Mouse (Mus musculus) mouse embryonic stem cell (cell line): ENCODE measurements around the gene Pth.

Source experiments
- in situ Hi-C, 2 experiments: fragments of 300-500 bp; cut with MboI; formaldehyde crosslinking; loops; 1 replicate in 1 of 2; 3 replicates in 1 of 2; pipeline ENCODE4 v1.14.3; 2019 to 2020; ENCODE audit warnings: low sequenced_read_pairs in 2 of 2, low pct_unique_long_range_greater_than_20kb in 1 of 2, mixed read lengths in 1 of 2; ENCODE audit not compliant: unreplicated experiment in 1 of 2

Pth gene

DNA sequence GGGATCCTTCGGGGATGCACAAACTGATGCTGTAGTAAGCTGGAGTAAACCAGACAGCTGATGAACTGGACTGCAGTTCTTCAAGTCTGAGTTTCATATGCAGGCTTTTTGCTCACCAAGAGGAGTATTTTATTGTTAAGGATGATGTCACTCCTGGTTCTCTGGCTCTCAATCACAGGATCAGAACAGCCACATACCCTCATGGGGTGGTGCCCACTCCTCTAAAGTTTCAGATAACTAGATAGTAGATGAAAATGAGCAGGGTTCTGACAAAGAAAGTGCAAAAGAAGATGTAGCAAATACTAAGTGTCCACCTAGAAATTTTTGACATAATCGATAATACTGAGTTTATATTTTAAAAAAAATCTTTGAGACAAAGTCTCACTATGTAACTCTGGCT lies at the start of gene Pth:
TSS of gene Pth (minus strand) at position 101 of the 400 bp plus-strand sequence.
- in situ Hi-C loops, result loop anchor here (5.0 to 25.0 kb wide), 2 partner anchors 209 to 324 kb away; no protein-coding TSS in a partner anchor

DNA sequence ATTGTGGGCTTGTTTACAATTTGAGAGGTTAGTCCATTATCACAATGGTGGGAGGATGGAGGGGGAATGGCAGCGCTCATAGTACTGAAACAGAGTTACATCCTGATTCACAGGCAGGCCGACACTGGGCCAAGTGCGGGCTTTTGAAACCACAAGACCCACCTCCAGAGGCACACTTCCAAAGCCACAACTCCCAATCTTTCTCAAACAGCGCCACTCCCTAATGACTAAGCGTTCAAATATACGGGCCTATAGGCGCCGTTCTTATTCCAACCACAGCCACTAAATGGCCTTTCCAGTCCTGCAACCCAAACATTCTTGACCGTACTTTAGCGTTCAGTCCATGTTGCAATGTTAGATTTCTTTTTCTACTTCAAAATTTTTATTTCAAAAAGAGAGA lies 47.9 kb upstream of the Pth start:
- in situ Hi-C loops, result no loop called here

DNA sequence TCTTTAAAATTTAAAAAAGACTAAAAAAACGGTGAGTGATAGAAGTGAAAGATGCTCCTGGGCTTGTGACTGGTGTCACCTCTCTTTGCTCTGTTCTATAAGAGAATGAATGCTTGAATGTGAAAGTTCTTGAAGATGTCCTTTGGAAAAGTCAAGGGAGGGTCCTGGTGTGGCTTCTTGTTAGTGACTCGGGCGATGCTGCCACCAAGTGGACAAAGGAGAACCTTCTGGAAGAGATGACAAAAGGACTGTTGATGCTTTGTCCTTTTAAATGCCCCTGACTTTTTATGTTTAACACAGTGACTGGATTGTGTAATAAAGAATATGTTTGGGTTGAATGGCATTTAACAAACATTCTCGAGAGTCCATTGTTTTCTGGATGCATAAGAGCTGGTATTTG lies 45.9 kb upstream of the Pth start:
- in situ Hi-C loops, result no loop called here

- in situ Hi-C loops, result no loop called here
Measured at GRCm38 (mm10) chr7:113433451-113433850, 45.1 kb upstream of the Pth start.

GRCm38 (mm10) chr7:113432891-113433290 lies 44.5 kb upstream of the Pth start:
- in situ Hi-C loops, result no loop called here

- in situ Hi-C loops, result no loop called here
Measured at GRCm38 (mm10) chr7:113420771-113421170, 32.4 kb upstream of the Pth start.

DNA sequence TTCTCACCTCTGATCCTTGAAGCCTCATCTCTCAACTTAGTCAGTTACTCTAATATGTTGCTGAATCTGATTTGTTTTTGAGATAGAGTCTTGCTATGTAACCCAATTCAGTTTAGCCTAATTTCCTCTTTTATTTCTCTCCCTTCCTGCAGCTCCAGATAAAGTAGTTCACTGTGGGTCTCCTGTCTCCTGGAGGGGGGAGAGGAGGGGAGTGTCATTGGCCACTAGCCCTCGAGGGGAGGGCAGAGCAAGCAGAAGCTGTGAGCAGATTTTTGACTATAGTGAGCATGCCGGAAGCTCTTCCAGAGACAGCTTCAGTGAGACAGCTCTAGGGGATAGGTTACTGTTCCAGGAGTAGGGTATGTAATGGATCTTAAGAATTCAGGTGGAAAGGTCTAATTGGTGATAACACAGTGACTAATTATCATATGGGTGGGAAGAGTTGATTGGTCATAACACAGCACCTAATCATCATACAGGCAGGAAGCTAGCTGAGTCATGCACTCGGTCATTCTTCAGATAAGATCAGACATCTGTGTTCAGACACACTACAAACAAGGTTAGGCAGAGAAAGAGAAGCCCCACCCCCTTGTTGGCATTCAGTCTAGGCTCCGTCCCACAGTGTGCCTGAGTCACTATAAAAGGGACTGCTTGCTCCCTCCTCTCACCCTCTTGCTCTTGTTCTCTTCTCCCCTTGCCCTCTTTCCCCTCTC lies 30.9 kb upstream of the Pth start:
- in situ Hi-C loops, result no loop called here

GRCm38 (mm10) chr7:113416536-113416935 lies 28.2 kb upstream of the Pth start:
- in situ Hi-C loops, result no loop called here

GRCm38 (mm10) chr7:113415256-113415655 lies 26.9 kb upstream of the Pth start:
- in situ Hi-C loops, result no loop called here

DNA sequence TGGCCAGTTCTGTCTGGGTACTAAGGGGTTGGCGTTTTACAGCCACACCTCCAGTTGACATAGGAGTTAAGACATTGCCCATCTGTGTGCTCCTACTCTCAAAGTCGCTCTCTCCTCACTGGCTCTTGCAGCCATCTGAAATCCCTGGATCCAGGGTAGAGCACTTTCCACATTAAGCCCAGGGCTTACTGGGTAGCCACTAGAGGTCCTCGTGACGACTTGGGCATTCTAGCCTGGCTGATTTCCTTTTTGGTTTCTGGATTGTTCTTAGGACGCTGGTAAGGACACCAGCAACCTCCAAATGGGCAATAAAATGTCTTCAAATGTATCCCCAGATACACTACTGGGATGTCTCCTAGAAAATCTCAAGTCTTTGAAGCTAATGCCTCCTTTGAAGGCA lies 20.3 kb upstream of the Pth start:
- in situ Hi-C loops, result no loop called here

- in situ Hi-C loops, result loop anchor here in 1 of 2 experiments (25.0 kb wide), 1 partner anchor 314 kb away; no protein-coding TSS in a partner anchor
Measured at GRCm38 (mm10) chr7:113398083-113398482, 9.7 kb upstream of the Pth start.

DNA sequence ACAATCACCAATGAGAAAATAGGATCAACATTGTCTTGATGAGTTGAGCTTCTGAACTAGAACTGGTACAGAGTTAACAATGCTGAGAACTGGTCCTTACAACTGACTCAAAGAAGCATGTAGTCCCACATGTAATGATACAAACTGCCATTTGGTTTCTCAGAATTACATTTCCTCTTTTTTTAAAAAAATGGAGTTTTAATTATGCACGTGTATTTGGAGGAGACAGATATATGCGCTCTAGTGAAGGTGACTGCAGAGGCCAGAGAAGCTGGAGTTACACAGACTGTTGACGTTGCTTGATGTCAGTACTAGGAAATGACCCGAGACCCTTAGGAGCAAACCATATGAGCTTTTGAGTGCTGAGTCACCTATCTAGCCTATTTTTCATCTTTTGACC lies 8.3 kb upstream of the Pth start:
- in situ Hi-C loops, result loop anchor here in 1 of 2 experiments (25.0 kb wide), 1 partner anchor 316 kb away; no protein-coding TSS in a partner anchor

DNA sequence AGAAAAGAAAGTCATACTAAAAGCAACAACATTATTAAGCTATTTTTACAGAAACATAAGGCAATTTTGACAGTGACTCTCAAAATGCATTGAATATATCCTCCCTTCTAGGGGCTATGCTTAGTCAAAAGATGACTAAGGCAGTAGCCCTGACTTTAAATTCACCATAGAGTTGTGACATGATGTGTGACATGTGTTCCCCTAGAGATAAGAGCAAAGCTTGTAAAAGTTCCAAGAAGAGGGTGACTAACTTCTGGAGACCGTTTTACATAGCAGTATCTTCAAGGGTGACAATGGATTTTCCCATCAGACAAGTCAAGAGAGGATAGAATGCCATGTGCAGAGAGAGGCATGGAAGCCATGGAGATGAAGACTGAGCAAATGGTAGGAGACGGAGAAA lies 3.2 kb upstream of the Pth start:
- in situ Hi-C loops, result loop anchor here in 1 of 2 experiments (25.0 kb wide), 1 partner anchor 321 kb away; no protein-coding TSS in a partner anchor

GRCm38 (mm10) chr7:113377875-113378658 lies 10.3 kb downstream of the Pth start:
- in situ Hi-C loops, result loop anchor here in 1 of 2 experiments (10.0 to 25.0 kb wide), 2 partner anchors 217 to 334 kb away; no protein-coding TSS in a partner anchor

GRCm38 (mm10) chr7:113372682-113373081 lies 15.7 kb downstream of the Pth start:
- in situ Hi-C loops, result loop anchor here in 1 of 2 experiments (10.0 kb wide), 1 partner anchor 222 kb away; no protein-coding TSS in a partner anchor

DNA sequence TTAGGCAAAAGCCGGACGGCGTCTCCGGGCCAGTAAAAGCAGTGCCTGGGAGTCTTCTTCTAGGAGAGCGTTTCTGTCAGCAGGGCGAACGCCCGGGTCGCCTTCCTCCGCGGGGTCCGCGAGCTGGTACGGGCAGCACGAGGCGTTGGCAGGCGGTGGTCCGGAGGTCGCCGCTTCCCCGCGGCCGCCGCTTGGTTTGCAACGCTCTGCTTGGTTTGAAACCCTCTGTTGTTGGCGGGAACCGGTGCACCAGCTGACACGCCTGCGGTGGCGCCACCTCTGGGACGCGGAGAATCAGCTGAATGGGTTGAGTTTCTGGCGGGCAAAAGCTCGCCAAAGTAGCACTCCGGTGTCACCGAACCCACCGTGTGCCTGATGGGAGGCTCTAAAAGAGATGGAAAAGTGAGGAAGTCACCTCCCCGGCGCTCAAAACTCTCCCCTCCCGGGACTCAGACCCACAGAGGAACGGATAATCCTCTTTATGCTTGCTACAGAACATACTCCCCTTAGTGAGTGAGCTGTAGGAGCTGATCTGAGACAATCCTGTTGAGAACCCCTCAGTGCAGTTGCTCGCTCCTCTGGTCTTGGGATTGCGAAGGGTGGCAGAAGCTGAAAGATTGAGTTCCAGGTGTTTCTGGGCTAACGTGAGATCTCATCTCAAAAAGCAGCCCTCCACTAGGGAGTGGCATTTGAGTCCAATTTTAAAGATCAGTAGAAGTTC lies 18.6 kb downstream of the Pth start:
- in situ Hi-C loops, result loop anchor here in 1 of 2 experiments (10.0 kb wide), 1 partner anchor 225 kb away; no protein-coding TSS in a partner anchor

DNA sequence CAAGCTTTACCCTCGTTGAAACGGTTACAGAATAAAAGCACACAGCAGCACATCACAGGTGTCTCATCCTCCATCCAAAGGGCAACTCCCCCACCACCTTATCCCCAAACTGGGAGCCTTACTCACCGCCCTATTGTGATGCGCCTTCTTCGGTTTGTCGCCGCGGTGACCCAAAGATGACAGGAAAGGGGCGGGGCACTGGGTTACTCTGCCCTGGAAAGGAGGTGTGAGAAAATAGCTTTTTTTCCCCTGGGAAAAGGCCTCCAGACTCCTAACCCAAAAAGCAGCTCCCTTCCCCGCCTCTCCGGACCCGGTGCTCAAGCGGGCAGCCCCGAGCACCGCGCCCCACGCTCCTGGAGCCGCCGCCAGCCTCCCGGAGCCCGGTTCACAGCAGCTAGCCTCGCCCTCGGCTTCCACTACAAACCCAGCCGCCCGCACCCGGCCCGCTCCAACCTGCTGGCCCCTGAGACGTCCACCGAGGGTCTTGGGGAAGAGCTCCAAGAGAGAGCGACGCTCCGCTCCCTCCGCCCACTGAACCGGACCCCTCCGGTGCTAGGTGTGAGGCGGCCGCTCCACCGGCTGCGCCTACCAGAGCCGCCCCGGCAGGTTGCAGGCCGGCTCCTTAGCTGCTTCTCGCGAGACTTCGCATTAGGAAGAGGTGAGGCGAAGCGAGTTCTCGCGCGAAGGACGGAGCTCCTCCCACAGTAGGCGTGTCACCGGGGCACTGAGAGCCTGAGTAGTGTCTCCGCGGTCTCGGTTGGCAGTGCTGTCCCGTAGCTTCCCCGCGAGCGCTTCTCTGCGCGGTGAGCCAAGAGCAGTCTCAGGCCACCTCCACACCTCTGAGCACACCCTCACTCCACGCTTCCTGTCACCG lies 19.4 kb downstream of the Pth start, which contains the start of gene Btbd10:
TSS of gene Btbd10 (minus strand) at position 647 of the 874 bp plus-strand sequence.
- in situ Hi-C loops, result no loop called here

DNA sequence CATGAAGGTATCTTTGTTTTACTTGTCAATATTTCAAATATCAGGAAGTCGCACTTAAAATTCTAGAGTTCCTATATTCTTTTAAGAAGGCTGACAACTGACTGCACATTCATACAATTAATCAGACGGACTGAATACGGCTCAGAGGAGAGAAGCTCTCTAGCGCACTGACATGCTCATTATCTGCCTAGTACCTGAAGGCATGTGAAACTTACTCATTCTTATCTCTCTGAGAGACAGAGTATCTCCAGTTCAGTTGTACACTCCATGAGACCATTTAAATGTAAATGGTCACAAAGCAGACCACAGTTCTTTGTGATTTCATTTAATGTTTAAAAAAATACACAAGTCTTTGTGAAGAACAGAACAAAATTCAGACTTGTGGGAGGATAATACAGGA lies 20.9 kb downstream of the Pth start:
- in situ Hi-C loops, result no loop called here
